Mouse (Mus musculus): Measurements from ENCODE around the gene Lman1l.

The Lman1l gene

GRCm38 (mm10) chr9:57620674-57621073 is at the start of gene Lman1l:
Lman1l (minus strand) TSS chr9:57620774.
- no peak for DNase-seq

GRCm38 (mm10) chr9:57669566-57669965 is 49.0 kb upstream of the Lman1l start:
- peak; percentile 36 to 63 for DNase-seq

GRCm38 (mm10) chr9:57668277-57668676 is 47.7 kb upstream of the Lman1l start:
- DNase-seq = no peak

- DNase-seq = peak in 1 of 2 experiments; percentile 22
Observed at GRCm38 (mm10) chr9:57667817-57668216, 47.2 kb upstream of the Lman1l start.

- DNase-seq = no peak
Observed at GRCm38 (mm10) chr9:57667136-57667535, 46.6 kb upstream of the Lman1l start.

GRCm38 (mm10) chr9:57666536-57666935 is 46.0 kb upstream of the Lman1l start:
- DNase-seq = no peak

- DNase-seq = no peak
Observed at GRCm38 (mm10) chr9:57664616-57665015, 44.0 kb upstream of the Lman1l start.

- no peak for DNase-seq
Observed at GRCm38 (mm10) chr9:57661552-57661951, 41.0 kb upstream of the Lman1l start.

- DNase-seq = no peak
Observed at GRCm38 (mm10) chr9:57660501-57660900, 39.9 kb upstream of the Lman1l start.

- DNase-seq = peak; percentile 78 to 85
Observed at GRCm38 (mm10) chr9:57659774-57660173, 39.2 kb upstream of the Lman1l start.

GRCm38 (mm10) chr9:57658970-57659369 is 38.4 kb upstream of the Lman1l start:
- no peak for DNase-seq

- DNase-seq = peak in 1 of 2 experiments; percentile 27
Observed at GRCm38 (mm10) chr9:57657843-57658242, 37.3 kb upstream of the Lman1l start.

GRCm38 (mm10) chr9:57656631-57657350 is 36.2 kb upstream of the Lman1l start:
- no peak for DNase-seq

- peak; percentile 96 to 98 for DNase-seq
Observed at GRCm38 (mm10) chr9:57655749-57656148, 35.2 kb upstream of the Lman1l start.

- no peak for DNase-seq
Observed at GRCm38 (mm10) chr9:57654966-57655365, 34.4 kb upstream of the Lman1l start.

GRCm38 (mm10) chr9:57653283-57653682 is 32.7 kb upstream of the Lman1l start, which contains the start of gene Csk:
Csk (minus strand) TSS chr9:57653631.
- DNase-seq = no peak

- DNase-seq = no peak
Observed at GRCm38 (mm10) chr9:57652855-57653254, 32.3 kb upstream of the Lman1l start.

- DNase-seq = no peak
Observed at GRCm38 (mm10) chr9:57652351-57652750, 31.8 kb upstream of the Lman1l start.

GRCm38 (mm10) chr9:57650786-57651311 is 30.3 kb upstream of the Lman1l start:
- peak in 1 of 2 experiments; percentile 20 for DNase-seq

GRCm38 (mm10) chr9:57650130-57650785 is 29.7 kb upstream of the Lman1l start:
- DNase-seq = no peak

- no peak for DNase-seq
Observed at GRCm38 (mm10) chr9:57647286-57648108, 26.9 kb upstream of the Lman1l start.

GRCm38 (mm10) chr9:57646551-57647103 is 26.1 kb upstream of the Lman1l start:
- DNase-seq = no peak

Data from kidney, postnatal 4 days (tissue).